Mouse (Mus musculus) liver, adult 2 months (tissue): ENCODE results near the gene Cd44.

Experiments
- CTCF ChIP-seq: fragments of 200-500 bp; IDR thresholded peaks from 2 replicates; pipeline ENCODE4 v1.5.1; 2011; ENCODE audit warnings: low read depth, low read length, control low read depth
- POLR2A ChIP-seq: fragments of 200-500 bp; IDR thresholded peaks from 2 replicates; pipeline ENCODE4 v1.6.1; 2011; ENCODE audit warnings: low read length, control low read depth; ENCODE audit not compliant: insufficient read depth; ENCODE audit errors: extremely low read depth

DNA sequence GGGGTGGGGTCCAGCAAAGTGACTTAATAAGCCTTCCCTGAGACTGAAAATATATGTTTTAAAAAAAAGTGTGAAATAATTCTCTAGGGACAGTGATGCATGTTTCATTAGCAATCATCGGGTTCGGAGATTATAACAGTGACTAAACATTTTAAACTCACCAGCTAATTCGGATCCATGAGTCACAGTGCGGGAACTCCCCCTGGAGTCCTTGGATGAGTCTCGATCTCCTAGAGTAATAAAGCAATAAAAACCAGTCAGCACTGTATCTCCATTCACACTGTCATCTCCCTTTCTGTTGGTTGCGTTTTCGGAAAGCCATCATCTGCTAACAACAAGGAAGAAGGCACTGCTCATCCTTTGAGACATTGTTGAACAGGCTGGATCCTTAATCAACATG is 73.1 kb downstream of the Cd44 start:
- TF ChIP-seq CTCF (no peak), POLR2A (no peak)
